Mouse (Mus musculus) kidney, embryonic 14.5 days (tissue): Measurements from ENCODE around the gene Gm7168. TPM values are rescaled to one million over a fixed set of nuclear protein-coding genes. Genes with fewer than 3 reads are reported as not detected.

Experiments used
- polyA plus RNA-seq: library from polyadenylated mRNA; unstranded; fragments of >200 nt; fragmentation: Nextera tagmentation; extraction: Ambion mirVana; gene quantifications from 2 replicates; pipeline ENCODE4 v1.2.1, GENCODE M21; 2014

Gene Gm7168
- polyA plus RNA-seq, 1 experiment from 2014 or later = not detected

Other genes starting within 250 kb of the Gm7168 start
- gene Afdn, start 187.8 kb upstream of the Gm7168 start, polyA plus RNA-seq = 96.7 and 105 TPM in 2 replicates
- gene Tcte2, start 186.5 kb upstream of the Gm7168 start, polyA plus RNA-seq = 3.4 and 4.6 TPM in 2 replicates
- gene Gm7356, start 55.3 kb downstream of the Gm7168 start, polyA plus RNA-seq = not detected in 2 replicates
- gene Gm7358, start 111.2 kb downstream of the Gm7168 start, polyA plus RNA-seq = not detected in 2 replicates